Mouse (Mus musculus) ES-Bruce4 (cell line): ENCODE results near the gene Olfr924. TPM values are rescaled to one million over a fixed set of nuclear protein-coding genes. Genes with fewer than 3 reads are reported as not detected.

ENCODE experiments used
- H3K27ac ChIP-seq: 2 replicates; pipeline ENCODE4 v1.5.1; 2012; ENCODE audit warnings: low read length, inconsistent platforms; ENCODE audit not compliant: insufficient read depth
- H3K27me3 ChIP-seq: 2 replicates; pipeline ENCODE4 v1.6.1; 2012; ENCODE audit warnings: mild to moderate bottlenecking, low read length, inconsistent platforms; ENCODE audit not compliant: control insufficient read depth, poor library complexity, insufficient read depth, severe bottlenecking
- H3K36me3 ChIP-seq: 2 replicates; pipeline ENCODE4 v1.6.1; 2012; ENCODE audit warnings: inconsistent platforms, mild to moderate bottlenecking, low read length, moderate library complexity; ENCODE audit not compliant: control insufficient read depth, poor library complexity, insufficient read depth, severe bottlenecking
- H3K4me1 ChIP-seq: one replicate; pipeline ENCODE4 v1.8.1; 2011; ENCODE audit warnings: low read length; ENCODE audit not compliant: control insufficient read depth, insufficient read depth
- H3K4me3 ChIP-seq: 2 replicates; pipeline ENCODE4 v1.5.1; 2011; ENCODE audit warnings: low read depth, mild to moderate bottlenecking, low read length
- H3K9ac ChIP-seq: 2 replicates; pipeline ENCODE4 v1.6.1; 2012; ENCODE audit warnings: low read depth, mild to moderate bottlenecking, inconsistent platforms; ENCODE audit not compliant: poor library complexity, severe bottlenecking
- H3K9me3 ChIP-seq: replicated peaks from 2 replicates; pipeline ENCODE4 v1.6.1; 2012; ENCODE audit warnings: mild to moderate bottlenecking, low read length, inconsistent platforms; ENCODE audit not compliant: control insufficient read depth, poor library complexity, insufficient read depth, severe bottlenecking
- CTCF ChIP-seq: IDR thresholded peaks from one replicate; pipeline ENCODE4 v1.8.1; 2011; ENCODE audit warnings: low read depth, low read length
- EP300 ChIP-seq: IDR thresholded peaks from 2 replicates; pipeline ENCODE4 v1.6.1; 2011; ENCODE audit warnings: low read depth, low read length; ENCODE audit not compliant: insufficient read depth
- POLR2A ChIP-seq: IDR thresholded peaks from one replicate; pipeline ENCODE4 v1.8.1; 2011; ENCODE audit warnings: low read length; ENCODE audit not compliant: insufficient read depth
- polyA plus RNA-seq: library from polyadenylated mRNA; stranded (reverse); fragments of >200 nt; gene quantifications from 2 replicates; pipeline ENCODE4 v1.2.4, GENCODE M21; 2011; ENCODE audit warnings: low read depth; ENCODE audit not compliant: missing spikeins, insufficient read depth, insufficient read length

The Olfr924 gene
- not detected in 2 replicates for polyA plus RNA-seq

DNA sequence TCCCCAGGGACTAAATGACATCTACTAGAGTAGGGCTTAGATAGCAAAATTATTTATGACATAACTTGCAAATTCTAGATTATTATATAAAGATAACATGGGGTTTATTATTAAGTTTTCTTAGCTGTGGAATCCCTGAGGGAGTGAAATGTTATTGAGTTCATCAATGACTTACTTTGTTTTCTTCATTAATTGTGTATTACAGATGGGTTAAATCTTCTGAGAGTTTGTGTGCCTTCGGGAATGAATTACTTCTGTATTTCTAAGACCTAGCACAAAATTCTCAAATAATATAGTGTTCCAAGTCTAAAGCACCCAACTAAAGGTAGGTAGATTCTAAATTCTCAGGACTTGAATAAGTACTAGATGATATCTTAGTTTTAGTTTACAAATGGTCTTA, at the start of gene Olfr924:
Olfr924 (plus strand) TSS at position 301 of the 400 bp plus-strand sequence.
- H3K9me3 ChIP-seq: no peaks in the 10 kb centered on the region
- no peak within 1 kb of the TSS for H3K9ac ChIP-seq
- TF ChIP-seq POLR2A (no peak), CTCF (no peak), EP300 (no peak)
- no peak within 1 kb of the TSS for H3K27ac ChIP-seq
- no peaks in the 10 kb centered on the region for H3K36me3 ChIP-seq
- no peak within 1 kb of the TSS for H3K4me3 ChIP-seq
- H3K27me3 ChIP-seq: no peaks in the 10 kb centered on the region
- no peaks in the 10 kb centered on the region for H3K4me1 ChIP-seq

DNA sequence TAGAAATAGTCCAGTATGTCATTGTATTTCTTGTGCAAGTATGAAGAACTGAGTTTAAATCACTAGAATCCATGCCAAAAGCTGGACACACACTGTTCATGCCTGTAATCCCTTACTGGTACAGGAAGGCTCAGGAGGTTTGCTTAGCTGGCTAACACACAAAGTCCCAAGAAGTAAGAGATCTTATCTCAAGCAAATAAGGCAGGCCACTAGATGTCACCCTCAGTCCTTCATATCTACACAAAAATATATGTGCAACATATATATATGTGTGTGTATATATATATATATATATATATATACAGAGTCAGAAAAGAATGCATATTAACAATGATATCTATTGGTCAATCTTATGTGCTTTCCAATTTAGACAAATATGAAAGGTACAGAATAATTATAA, 38.6 kb upstream of the Olfr924 start:
- no peaks in the 10 kb centered on the region for H3K36me3 ChIP-seq
- no peak overlapping the region for H3K4me3 ChIP-seq
- H3K27me3 ChIP-seq: no peaks in the 10 kb centered on the region
- H3K4me1 ChIP-seq: no peaks in the 10 kb centered on the region
- H3K27ac ChIP-seq: no peak overlapping the region
- TF ChIP-seq EP300 (no peak), POLR2A (no peak), CTCF (no peak)
- H3K9ac ChIP-seq: no peak overlapping the region
- peaks cover 3% of the 10 kb centered on the region; the same call in 1 of the 2 replicates for H3K9me3 ChIP-seq

DNA sequence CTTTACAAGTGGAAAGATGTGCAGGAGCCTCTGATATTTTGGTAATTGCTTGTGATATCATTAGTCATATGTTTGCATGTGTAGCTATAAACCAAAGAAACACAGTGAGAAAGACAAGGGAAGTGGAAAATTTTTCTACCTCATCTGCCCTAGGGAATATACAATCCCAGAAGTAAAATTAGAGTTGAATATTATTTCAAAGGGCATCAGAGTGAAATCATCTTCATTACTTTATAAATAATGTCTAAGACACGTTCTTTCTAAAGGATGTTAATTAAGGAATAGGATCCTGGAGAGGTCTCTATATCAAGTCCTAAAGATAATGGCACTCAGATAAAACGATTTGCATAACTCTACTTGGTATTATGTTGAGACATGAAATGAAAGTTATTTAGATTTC, 29.9 kb upstream of the Olfr924 start, which contains the start of gene Olfr922:
Olfr922 (plus strand) TSS at position 301 of the 400 bp plus-strand sequence.
- H3K36me3 ChIP-seq: no peaks in the 10 kb centered on the region

DNA sequence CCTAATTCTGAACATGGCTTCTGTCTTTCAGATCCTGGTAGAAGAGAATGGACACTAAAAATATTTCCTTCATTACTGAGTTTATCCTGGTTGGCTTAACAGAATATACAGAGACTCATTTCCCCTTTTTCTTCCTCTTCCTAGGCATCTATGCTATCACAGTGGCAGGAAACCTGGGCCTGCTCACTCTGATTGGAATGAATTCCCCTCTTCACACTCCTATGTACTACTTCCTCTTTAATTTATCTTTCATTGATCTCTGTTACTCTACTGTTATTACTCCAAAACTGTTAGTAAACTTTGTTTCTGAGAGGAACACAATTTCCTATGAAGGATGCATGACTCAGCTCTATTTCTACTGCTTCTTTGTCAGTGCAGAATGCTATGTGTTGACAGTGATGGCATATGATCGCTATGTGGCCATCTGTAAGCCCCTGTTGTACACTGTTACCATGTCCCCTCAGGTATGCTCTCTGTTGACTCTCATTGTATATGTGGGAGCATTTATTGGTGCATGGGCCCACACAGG, 28.7 kb upstream of the Olfr924 start:
- no peak overlapping the region for H3K27ac ChIP-seq
- no peaks in the 10 kb centered on the region for H3K9me3 ChIP-seq
- no peaks in the 10 kb centered on the region for H3K36me3 ChIP-seq
- H3K4me1 ChIP-seq: no peaks in the 10 kb centered on the region
- no peaks in the 10 kb centered on the region for H3K27me3 ChIP-seq
- no peak for TF ChIP-seq EP300
- H3K4me3 ChIP-seq: no peak overlapping the region
- H3K9ac ChIP-seq: no peak overlapping the region

More for the DNA sequence above, 29.9 kb upstream of the Olfr924 start, which contains the start of gene Olfr922:
- no peaks in the 10 kb centered on the region for H3K4me1 ChIP-seq
- no peaks in the 10 kb centered on the region for H3K27me3 ChIP-seq
- H3K27ac ChIP-seq: no peak within 1 kb of the TSS
- no peaks in the 10 kb centered on the region for H3K9me3 ChIP-seq
- TF ChIP-seq POLR2A: no peak
- no peak for TF ChIP-seq CTCF
- no peak for TF ChIP-seq EP300
- H3K9ac ChIP-seq: no peak within 1 kb of the TSS
- H3K4me3 ChIP-seq: no peak within 1 kb of the TSS

DNA sequence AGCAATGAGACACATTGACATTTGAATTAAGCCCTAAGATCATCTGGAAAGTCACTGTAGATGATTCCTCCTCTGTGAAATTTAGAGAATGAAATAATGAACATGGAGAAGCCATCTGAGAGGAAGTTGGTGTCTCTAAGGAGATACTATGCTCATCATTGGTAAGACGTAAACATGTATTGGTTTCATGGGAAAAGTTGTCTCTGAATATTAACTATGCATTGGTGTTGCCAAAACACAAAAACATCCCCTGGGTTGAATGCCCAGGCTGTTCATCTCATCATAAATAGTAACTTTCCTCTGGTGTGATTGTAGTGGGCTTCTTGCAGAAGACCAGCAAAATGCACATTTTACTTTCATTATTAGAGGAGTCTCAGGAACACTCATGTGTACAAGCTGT, 18.0 kb upstream of the Olfr924 start, which contains the start of gene Olfr923:
Olfr923 (plus strand) TSS at position 301 of the 400 bp plus-strand sequence.
- no peak for TF ChIP-seq POLR2A
- TF ChIP-seq CTCF: no peak
- no peak for TF ChIP-seq EP300
- H3K27me3 ChIP-seq: no peaks in the 10 kb centered on the region
- no peaks in the 10 kb centered on the region for H3K36me3 ChIP-seq
- no peak within 1 kb of the TSS for H3K9ac ChIP-seq
- no peaks in the 10 kb centered on the region for H3K4me1 ChIP-seq
- H3K9me3 ChIP-seq: no peaks in the 10 kb centered on the region
- H3K4me3 ChIP-seq: no peak within 1 kb of the TSS
- H3K27ac ChIP-seq: no peak within 1 kb of the TSS

DNA sequence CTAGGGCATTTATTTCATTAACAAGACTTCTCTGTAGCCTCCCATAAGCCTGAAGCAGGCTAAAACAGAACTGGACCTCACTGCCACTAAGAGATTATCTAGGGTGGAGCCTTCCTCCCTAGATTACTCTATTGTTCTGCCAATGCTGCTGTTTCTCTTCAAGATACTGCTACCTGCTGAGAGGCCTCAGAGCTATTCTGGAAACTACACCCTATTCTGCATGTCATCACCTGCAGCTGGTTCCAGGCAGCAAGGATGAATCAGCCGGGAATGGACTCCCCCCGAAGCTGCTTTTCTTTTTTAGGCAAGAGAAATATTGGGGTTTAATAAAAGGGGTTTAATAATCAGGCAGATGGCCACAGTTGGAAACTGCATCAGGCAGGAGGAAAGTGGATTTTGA, 11.2 kb upstream of the Olfr924 start:
- Histone ChIP-seq H3K27ac (no peak overlapping the region), H3K9ac (no peak overlapping the region), H3K27me3 (no peaks in the 10 kb centered on the region; the same call in 1 of the 2 replicates), H3K4me1 (peaks cover 2% of the 10 kb centered on the region), H3K36me3 (no peaks in the 10 kb centered on the region), H3K9me3 (no peaks in the 10 kb centered on the region), H3K4me3 (no peak overlapping the region)
- TF ChIP-seq EP300 (peak; percentile 65; the same call in 1 of the 2 replicates), CTCF (no peak)
